Mouse (Mus musculus): Measurements from ENCODE around the gene Dclk1.

The Dclk1 gene

DNA sequence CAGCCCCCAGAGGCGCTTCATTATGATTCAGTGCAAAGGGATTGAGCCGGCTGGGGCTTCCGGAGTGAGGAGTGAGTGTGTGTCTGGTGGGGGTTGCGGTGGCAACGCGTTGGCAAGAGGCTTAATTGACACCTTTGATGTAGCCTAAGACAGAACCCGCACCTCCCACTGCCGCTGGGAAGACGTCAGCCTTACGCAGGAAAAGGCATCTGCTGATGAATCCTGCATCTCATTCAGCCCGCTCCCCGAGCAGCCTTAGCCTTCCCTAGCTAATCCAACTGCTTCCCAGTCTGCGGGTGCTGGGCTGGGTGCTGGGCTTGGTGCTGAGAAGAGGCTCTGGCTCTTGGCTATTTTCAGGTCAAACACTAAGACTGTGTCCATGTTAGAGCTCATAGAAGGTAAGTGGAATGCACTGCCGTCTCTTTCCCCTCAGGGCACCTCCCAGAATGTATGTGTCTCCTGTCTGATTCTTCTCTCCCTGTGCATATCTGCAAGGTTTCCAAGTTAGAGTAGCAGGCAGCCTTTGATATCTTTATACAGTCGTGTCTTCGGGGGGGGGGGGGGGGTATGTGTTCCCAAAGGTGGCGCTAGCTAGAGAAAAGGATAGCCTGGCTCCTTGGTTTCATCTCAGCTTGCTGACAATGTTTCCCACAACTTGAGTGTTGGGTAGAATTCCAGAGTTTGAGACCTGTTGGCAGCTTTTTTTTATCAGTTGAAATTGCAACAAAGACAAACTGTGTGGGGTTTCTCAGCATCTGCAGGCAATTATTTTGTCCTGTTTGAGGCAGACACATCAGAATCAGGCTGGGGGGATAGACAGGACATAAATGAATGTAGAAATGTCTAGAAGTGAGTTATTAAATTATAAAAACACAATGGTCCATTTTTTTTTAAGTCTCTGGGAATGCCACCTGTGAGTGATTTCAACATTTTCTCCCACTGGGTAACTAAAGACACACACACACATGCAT, 219.8 kb downstream of the Dclk1 start:
- peak; percentile 83 for DNase-seq

DNA sequence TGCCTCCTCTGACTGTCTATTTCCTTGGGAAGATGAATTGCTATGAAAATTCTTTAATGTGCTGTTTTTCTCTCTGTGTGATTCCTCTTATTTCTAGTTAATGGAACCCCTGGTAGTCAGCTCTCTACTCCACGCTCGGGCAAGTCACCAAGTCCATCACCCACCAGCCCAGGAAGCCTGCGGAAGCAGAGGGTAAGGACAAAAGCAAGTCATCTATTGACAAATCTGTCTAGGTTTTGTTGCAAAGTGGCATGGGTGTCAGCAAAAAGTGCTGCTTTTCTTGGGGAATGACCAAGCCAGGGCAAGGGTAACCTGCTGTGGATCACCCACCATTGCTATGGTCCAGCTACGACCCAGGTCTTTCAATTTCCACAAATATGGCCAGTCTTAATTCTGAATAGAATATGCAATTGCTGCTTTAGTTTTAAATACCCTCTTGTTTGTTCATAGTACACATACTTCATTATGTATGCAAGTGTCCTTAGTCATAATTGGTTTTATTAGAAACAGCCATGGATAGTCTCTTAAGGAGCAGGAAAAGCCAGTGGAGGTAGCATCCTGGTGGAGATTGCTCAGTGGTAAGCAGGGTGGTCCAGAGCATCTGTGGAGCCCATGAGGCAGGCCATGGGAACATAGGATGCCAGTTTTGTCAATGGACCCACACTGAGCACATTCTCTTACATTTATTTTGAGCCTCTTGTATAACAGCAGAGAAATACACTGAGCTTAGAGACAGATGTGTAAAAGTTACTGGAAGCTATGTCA, 220.9 kb downstream of the Dclk1 start:
- DNase-seq, result no peak

DNA sequence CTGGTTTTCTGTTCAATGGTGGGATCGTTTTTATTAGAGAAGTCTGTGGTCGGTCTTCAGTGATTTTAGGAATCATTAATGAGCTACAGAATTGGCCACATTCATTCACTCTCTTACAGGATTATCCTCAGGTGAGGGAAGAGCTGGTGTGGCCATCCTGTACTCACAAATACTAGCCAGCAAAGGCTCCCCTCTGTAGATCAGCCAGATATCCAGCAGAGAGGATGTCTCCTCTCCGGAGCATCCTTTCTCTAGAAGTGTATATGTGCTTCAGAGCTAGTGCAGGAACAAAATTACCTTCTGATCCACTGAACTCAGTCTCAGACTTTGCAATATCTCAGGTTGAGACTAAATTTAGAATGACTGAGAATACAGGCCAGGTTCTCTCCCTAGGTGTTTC, 222.1 kb downstream of the Dclk1 start:
- no peak for DNase-seq

DNA sequence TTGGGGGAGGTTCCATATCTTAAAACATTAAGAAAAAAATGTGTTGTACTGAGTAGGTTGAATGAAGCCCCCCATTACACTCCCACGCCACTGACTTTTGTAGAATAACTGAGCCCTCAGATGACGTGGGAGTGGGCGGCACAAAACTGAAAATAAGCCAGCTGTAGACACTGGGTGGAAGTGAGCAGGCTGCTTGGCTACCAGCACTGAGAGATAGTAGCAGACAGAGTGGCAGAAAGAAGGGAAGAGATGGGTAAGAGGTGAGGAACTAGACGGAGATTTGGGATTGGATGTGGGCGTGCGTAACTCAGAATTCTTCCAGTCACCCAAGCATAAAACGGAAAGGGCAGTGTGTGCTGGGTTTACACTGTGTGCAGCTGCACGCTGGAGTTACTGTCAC, 223.6 kb downstream of the Dclk1 start:
- DNase-seq, result no peak

DNA sequence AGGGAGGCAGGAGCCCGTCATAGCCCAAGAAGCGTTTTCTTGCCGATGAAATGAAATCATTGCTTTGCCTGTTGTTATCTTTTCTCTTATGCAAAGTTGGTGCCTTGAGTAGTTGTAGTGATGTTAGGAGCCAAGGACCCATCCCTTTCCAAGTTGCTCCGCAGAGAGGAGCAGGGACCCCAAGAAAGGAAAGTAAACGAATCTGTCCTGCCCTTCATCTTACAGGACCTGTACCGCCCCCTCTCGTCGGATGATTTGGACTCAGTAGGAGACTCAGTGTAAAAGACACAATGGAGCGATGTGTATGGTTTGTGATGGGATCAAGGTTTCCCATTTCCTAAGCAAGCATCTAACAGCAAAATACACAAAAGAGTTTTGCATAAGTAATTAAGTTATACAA, 224.2 kb downstream of the Dclk1 start:
- no peak for DNase-seq

DNA sequence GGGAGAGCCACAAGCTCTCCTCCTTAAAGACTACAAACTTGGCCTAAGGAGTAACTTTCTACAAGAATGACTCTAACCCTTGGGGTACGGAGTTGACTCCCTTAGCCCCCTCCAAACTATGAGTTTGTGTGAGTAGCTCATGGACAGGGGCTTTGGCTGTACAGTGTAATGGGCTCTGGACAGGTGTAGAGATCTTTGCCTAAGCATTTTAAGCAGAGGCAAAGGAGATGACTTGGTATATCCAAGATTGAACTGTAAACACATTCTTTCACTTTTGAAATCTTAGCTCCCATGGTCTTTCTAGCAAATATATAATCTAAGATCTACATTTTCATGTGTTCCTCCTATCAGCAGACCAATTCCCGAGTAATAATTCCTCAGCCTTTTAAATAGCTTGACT, 229.9 kb downstream of the Dclk1 start, which contains the start of gene Gm21954:
Gm21954 (minus strand) TSS at position 101 of the 400 bp plus-strand sequence.
- DNase-seq, result no peak

DNA sequence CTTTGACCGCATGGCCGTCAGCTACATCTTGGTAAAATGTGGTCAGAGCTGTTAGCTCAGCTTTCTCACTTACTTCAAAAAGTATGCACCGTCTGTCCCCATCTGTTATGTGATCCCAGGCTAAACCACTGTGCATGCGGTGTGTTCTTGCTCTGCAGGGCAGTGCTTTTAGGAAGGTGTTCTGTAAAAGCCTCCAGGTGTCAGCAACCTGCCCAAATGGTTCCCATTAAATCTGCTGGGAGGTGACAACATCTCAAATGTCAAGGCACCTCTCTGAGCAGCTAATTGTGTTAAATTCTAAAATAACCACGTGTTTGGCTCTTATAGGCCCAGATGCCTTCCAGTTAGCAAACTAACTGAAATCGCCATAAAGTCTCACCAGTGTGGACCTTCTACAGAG, 231.0 kb downstream of the Dclk1 start:
- no peak for DNase-seq

DNA sequence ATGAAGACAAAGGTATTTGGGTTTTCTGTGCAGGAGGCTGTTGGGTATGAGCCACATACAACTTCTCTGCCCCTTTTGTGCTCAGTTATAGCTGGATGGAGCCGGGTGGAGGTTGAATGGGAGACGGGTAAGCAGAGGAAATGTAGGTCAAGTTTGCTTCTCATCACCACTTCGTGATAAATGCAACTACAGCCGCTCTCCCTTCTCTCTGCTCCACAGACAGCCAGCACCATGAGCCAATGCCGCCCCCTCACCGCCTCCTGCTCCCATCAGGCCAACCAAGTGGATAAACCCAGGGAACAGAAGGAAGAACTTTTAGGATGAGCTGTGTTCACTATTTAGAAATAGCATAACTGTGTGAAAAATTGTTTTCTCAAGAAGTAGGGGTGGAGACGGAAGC, 234.5 kb downstream of the Dclk1 start:
- peak; percentile 63 for DNase-seq

DNA sequence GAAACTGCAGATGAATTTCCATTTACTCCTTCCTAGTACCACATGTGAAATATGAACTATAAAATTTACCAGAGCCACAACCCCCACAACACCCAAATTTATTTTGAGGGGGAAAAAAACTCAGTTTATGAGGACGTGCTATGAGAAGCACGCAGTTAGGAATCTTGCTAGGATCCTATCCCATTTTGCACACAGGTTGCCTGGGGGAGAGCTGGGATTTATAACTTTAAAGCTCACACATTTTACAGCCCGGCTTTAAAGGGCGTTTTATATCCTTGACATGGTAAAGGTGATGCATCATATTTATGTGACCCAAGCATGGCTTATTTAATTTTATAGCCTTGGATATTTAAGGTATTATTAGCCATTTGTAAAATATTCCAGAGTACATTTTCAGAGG, 237.1 kb downstream of the Dclk1 start:
- no peak for DNase-seq

DNA sequence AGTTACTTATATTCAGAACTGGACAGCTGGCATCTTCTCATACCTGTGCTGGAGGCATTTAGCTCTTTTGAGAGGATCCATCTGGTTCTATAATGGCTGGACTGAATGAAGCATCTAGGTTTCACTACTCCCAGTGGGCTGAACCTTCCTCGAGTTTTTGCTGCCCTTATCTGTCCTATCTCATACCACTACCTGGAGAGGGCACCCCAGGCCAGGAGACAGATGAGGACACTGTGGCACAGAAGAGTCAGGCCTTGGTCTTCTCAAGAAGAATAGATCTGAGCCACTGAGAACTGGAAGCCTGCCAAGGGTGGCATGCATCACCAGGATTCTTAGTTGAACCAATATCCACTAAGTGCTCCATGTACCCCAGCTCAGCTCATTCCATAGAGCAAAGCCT, 239.0 kb downstream of the Dclk1 start:
- DNase-seq, result no peak

DNA sequence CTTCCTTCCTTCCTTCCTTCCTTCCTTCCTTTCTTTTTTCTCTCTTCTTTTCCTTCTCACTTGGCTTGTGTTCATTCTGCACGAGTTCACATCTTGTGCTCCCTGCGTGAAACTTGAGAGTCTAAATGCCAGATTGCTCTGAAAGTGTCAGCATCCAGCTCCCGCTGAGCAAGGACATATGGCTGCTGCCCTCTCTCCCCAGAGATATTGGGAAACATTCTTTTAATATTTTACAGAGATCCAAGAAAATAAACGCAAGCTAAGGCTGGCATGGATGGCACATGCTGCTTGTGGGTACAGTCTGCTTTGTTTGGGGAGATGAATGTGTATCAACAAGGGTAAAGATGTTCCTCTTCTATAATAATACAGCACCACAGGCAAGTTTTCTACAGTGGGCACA, 241.2 kb downstream of the Dclk1 start:
- no peak for DNase-seq

DNA sequence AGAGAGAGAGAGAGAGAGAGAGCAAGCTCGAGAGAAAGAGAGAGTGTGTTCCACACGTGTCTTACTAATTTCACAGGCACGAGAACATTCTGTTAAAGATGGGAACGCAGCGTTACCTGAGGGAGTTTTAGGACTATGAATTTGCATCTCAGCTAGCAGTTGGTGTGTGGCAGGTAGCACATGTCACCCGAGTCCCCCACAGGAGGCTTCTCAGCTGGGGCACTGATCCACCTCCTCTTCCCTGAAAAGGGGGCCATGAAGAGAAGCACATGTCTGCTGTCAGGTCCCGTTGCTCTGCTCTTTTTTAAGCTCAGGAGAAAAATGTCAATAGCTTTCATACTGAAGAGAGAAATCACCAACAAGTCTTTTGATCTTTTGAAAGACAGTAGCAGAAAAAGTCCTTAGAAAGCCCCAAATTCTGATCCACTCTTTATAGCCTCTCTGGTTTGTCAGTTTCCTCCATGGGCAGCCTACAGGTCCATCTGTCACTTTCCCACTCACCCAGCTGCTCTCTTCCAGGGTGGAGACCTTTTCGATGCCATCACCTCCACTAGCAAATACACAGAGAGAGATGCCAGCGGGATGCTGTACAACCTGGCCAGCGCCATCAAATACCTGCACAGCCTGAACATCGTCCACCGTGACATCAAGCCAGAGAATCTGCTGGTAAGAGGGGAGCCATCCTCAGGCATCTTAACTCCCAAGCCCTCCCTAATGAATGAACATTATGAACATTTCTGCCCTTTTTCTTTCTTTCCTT, 247.2 kb downstream of the Dclk1 start:
- no peak for DNase-seq

DNA sequence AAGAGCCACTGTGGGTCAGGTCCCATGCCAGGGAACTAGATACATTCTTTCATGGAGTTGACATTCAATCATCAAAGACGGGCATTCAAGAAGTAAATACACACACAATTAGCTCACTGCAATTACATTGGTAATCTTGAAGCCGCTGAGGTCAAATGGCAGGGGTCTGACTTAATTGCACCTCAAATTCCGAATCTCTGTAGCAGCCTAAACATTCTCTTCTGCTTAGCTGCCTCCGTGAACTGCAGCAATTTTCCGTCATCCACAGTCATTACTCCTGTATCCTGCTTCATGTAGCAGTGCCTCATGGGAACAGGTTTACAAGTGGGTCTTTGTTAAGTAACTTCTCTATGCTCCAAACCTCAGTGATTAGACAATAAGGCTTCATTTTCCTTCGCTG, 249.9 kb downstream of the Dclk1 start:
- DNase-seq, result no peak

DNA sequence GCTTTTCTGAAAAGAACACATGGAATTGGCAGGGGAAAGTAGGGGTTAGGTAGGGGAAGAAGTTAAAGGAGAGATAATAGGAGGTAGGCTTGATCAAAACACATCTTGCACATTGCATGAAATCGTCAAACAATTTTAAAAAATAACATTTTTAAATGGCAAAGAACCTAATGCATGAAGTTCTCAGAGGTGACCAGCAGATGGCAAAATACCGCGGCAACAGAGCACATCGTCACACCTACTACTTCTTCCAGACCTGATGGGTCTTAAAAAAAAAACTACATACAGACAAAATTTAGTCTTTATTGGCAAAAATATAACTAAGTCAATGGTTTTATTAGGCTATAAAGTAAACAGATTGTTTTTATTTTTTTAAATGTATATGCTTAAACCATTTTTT, 252.2 kb downstream of the Dclk1 start:
- DNase-seq, result no peak

DNA sequence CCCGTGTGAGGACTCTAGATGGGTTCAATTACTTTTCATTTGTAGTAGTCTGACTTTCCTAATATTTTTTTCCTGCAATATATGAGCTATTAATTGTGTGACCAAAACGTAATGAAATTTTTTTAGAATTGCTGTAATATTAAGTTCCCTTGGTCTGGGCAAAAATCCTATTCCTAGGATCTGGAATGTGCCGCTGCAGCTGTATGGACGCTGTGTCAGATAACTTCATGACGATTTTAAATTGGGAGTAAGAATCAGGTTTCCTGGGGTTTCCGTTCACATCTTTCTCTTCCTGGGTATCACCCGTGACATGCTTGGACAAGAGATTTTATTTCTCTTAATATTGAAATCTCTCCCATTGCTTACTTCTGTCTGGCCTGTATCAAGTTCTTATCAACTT, 253.1 kb downstream of the Dclk1 start:
- DNase-seq, result no peak

DNA sequence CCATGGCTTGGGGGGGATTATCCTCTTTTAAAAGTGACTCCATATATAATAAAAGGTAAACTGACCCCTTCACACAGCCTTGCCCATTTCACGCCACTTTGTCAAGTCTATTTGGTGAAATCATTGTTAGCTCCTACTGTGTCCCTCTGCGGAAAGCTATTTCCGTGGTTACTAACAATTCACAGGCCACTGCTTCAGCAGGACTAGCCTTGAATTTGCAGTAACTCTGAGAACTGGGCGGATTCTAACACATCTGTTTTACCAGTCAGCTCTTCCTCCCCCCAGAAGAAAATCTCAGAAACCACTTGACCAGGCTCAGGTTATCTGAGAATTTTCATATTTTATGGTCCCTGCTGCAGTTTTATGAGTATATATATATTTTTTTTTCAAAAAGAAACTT, 253.7 kb downstream of the Dclk1 start:
- DNase-seq, result no peak

DNA sequence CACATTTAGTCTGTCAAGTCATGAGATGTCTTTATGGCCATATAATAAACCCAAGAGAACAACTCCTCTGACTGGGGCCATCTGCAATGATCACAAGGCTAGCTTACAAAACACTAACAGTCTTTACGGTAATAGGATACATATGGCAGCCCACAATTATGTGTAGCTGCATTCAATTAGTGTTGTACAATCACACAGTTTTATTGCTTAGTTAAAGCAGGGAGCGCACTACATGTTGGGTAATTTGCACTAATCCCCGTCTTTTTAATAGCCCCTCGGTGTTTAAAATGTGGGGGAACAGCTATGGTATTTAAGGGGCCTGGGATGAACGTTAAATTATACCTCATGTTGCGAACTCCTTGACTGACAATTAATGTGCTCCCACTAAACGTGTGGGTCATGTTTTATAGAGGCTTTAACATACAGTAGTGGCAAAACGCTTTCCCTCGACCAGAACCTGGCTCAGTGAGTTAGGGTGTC, 254.3 kb downstream of the Dclk1 start:
- no peak for DNase-seq

DNA sequence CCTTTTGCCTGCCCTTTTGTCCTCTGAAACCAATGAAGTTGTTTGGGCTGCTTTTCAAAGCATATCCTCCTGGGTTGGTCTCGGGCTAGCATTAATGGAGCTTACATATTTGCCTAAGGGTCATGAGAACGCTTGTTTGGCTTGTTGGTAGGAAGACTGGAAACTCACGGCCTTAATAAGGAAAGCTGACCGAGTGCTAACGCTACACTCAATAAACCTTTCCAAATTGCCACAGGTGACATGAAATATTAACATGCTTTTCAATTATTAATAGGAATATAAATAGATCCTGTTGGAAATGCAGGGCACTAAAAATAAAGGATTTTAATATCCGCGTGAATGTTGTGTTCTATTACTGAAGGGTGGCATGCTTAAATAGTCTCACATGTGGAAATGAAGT, 257.1 kb downstream of the Dclk1 start:
- no peak for DNase-seq

DNA sequence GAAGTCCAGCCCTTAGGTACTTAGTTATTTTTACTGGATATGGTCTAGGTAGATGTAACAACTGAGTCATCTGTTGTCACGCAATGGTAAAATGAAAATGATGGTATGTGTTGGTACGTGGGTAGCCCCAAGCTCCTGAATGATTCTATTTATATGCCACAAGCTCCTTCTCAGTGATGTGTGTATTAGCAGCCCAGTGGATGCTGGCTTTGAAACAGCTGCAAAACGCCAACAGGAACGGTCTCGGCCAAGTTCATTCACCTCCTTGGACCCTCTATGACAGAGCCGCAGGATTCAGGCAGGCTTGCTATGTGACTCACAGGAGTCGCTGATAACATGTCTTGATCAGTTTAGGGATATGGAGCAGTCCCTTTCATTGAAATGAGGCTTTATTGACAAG, 268.0 kb downstream of the Dclk1 start:
- DNase-seq, result no peak

DNA sequence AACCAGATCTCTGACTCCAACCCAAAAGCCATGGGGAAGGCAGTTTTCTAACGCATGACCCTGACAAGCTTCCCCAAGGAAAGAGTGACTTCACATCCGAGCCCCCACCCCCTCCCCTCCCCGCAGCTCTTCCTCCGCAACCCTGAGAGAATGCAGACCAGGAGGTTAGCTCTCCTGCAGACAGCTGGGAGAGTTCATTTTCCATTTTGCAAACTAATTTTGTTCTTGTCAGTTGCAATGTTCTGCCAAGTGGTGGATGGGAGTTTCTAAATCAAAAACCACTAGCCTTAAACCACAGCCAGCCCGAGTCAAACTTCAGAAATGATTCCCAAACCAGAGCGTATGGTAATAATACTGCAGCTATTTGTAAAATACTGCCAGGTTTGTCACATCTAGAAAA, 269.5 kb downstream of the Dclk1 start:
- DNase-seq, result no peak

DNA sequence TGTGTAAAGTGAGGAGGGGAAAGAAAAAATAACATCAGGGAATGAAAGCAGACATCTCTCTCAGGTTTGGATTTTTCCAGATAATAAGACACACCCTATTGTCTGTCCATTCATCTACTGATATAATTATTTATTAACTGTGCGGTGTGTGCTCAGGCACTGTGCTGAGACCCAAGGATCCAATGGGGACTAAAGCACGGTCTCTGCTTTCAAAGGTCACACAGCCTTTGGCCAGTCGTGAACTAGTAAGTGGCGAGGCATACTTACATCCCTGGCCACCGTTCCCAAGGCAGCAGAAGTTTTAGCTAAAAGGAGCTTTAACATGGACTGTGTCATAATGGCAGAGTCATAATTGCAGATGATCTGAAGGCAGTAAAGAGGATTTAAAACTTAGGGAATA, 273.8 kb downstream of the Dclk1 start:
- DNase-seq, result no peak

DNA sequence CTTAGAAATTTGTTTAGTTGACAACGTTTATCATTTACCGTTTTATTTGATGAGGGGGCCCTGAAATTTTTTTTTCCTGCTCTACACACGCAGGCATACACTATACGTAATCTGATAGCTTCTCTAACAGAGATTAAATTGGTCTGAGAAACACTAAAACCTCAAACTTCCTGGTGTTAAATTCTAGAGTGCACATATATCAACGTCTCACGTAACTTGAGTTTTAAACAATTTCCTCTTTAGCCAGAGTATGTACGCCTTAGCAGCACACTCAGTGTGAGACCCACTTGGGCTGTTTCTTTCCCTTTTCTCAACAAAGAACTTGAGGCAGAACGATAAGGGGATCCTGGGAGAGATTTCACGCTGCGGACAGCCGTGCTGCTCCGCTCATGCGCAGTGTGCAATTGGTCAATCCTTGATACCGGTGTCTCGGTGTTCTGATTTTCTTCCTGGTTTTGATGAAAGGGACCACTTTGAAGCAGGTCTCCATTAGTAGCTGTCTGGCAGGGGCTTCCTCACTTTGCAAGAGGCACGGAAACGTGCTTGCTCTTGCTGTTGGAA, 275.4 kb downstream of the Dclk1 start:
- DNase-seq, result no peak

Data from right cerebral cortex, postnatal 14 days (tissue).